Mouse (Mus musculus): Measurements from ENCODE around the gene Llph.

DNA sequence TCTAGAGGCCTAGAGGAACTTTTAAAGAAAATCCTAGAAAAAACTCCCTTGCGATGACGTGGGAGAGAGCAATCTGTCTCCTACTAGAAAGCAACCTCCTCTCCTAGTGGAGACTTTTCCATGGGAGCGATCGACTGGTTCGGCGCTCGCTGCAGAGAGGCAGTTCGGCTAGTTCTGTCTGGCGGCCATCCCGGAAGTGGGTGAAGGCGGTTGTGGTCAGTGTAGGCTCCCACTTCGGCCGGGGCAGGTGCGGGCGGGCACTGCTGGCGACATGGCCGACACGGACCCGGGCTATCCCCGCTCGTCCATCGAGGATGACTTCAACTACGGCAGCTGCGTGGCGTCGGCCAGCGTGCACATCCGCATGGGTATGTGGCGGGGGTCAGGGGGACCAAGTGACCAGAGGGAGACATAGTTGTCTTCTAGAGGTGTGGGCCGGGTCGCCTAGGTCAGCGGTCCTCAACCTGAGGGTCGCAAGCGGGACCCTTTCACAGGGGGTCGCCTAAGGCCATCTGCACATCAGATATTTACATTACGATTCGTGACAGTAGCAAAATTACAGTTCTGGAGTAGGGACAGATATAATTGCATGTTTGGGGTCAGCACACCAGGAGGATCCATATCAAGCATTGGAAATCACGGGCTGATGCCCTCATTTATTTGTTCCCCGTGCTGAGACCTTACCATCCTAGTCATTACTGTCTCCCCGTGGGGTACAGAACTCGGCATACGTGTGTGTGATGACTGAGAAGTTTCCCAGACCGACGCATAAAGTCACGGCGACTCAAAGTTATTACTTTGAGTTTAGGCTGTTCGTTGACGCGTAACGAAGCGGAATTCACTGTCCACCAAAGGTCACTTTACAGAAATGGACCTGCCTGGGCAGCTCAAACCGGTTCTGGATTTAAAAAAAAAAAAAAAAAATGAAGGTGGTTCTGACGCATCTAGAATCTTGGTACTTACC, 18.0 kb upstream of the Llph start:
- TF ChIP-seq CTCF (IDR thresholded peaks at IDR 0.05; ENCODE audit: low read depth) (peak; percentile 27), EP300 (IDR thresholded peaks at IDR 0.05; ENCODE audit: low read depth) (no peak)

Data from heart, postnatal 0 days (tissue).